Mouse (Mus musculus): Measurements from ENCODE around the gene Cpn2.

DNA sequence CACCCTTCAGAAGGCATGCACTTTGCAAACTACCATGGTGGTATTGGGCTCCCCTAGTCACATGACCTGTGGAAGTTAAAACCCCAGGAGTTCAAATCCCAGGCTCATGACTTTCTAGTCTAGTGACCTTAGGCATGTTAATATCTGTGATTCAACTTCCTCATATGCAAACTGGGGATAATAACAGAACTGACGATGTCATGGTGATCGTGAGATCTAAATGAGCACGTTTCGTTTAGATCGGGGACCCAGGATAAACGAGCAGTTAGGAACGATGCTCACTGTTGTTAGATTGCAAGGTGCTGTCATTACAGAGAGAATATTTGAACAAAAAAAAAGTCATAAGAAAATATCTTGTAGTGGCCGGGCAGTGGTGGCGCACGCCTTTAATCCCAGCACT lies 5.1 kb downstream of the Cpn2 start:
- TF ChIP-seq CTCF (IDR thresholded peaks at IDR 0.05) (no peak), EP300 (IDR thresholded peaks at IDR 0.05) (no peak)

Data from lung, postnatal 0 days (tissue).